Mouse (Mus musculus) small intestine, adult 10 weeks (tissue): ENCODE results near the gene Ppp1r3g. TPM values are rescaled to one million over a fixed set of nuclear protein-coding genes. Genes with fewer than 3 reads are reported as not detected.

Experiments used
- polyA plus RNA-seq: library from polyadenylated mRNA; stranded (reverse); fragments of 350-450 nt; fragmentation: Illumina TruSeq; extraction: RNeasy Lipid Tissue Mini Kit (QIAGEN cat#74804); gene quantifications from one replicate; pipeline ENCODE4 v1.2.3, GENCODE M21; 2014; ENCODE audit warnings: low replicate concordance

Gene Ppp1r3g
- polyA plus RNA-seq = not detected

GRCm38 (mm10) chr13:35958539-35958938, at the start of gene Ppp1r3g:
TSS of gene Ppp1r3g (plus strand) at chr13:35958839.

Other genes with a start within 250 kb of the Ppp1r3g start
- gene Rpp40, start 52.5 kb upstream of the Ppp1r3g start, polyA plus RNA-seq = 6.2 TPM
- gene Fars2, start 158.6 kb downstream of the Ppp1r3g start, polyA plus RNA-seq = 14.4 TPM
- gene Lyrm4, start 158.7 kb downstream of the Ppp1r3g start, polyA plus RNA-seq = 11.6 TPM